Mouse (Mus musculus) heart, adult 18-20 months (tissue): Measurements from ENCODE around the gene Arf1. TPM values are rescaled to one million over a fixed set of nuclear protein-coding genes. Genes with fewer than 3 reads are reported as not detected.
A peak's percentile ranks its signal among the peaks of the same experiment; 100 is the strongest.

Experiments used
- DNase-seq, 2 experiments: peaks; one replicate each; pipeline ENCODE4 v3.0.0; 2021 to 2022; ENCODE audit warnings: mixed read lengths in 1 of 2
- total RNA-seq, 2 experiments: library from RNA; stranded (reverse); gene quantifications; 2 replicates each; pipeline ENCODE4 v1.2.3; 2021

Arf1 gene
- total RNA-seq, 2 experiments from 2014 or later, result 261 to 267 TPM

DNA sequence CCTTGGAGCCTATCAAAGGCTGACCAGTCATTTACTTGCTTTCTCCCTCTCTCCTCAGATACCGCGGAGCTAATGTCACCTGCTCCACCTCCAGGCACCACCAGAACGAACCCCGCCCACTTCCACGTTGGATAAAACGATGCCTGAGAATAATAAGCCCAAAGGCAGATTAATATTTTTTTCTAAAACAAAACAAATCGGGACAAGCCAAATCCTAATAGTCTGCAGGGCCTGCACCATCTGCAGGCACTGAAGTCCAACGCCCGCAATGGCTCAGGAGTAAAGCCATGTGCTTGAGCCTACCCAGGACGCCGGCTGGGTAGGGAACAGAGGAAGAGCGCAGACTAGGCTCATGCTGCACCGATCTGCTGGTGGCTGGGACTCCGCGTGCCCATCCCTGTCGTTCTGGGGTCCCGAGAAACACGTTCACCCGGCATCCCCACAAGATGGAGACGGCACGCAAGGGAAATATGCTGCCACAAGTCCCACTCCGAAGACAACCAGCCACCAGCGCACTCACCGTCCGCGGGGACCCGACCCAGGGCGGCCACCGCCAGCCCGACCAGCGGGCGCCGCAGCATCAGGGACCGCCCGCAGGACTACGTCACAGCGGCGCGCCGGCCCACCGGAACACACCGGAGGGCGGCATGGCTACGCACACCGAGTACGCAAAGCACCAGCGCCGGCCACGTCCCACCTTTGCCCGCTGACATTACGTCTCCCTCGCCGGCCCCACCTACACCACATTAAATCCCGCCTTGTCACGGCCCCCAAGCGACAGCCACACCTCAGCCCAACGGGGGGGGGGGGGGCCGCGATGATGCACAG lies 36.6 kb downstream of the Arf1 start:
- DNase-seq, result peak; percentile 91 to 95

- DNase-seq, result no peak
These were observed 40.4 kb downstream of the Arf1 start for GRCm38 (mm10) chr11:59187706-59188105.

DNA sequence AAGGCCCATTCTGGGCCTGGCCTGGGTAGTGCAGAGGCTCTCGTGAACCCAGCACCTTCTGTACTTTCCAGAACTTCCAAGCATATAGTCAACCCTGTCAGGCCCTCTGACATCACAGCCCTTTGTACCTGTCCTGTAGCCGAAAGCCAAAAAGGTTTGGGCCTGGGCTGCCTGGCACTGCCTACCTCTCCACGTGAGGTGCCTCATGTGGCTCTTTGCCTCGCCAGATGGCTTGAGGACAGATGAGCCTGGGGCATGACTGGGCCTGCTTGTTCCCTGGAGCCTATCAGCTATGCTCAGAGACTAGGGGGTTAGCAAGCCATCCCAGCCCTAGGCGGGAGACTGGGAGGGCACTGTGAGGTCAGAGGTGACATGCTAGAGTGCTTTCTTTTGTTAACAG lies 42.6 kb downstream of the Arf1 start:
- peak; percentile 44 to 55 for DNase-seq

DNA sequence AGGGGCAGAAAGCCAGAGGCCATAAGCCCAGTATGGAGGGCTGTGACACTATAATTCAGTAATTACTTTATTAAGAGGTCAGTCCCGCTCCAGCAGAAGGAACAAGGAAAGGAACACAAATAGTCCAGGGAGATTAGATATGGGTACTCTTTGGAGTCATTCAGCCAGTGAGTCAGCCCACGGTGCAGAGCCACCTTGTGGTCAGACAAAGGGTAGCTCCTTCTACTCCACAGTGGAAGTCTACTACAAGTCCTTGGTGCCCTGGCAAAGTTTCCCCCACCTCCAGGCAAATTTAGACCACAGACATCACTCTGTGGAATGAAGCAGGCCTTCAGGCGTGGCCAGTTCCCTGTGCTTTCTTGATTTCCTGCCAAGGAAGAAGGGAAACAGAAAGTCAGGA lies 44.2 kb downstream of the Arf1 start:
- peak; percentile 82 to 83 for DNase-seq

- DNase-seq, result peak; percentile 83 to 85
These were observed 45.2 kb downstream of the Arf1 start, which contains the start of gene Gjc2 for GRCm38 (mm10) chr11:59182864-59183331. TSS of gene Gjc2 (minus strand) at chr11:59183213.

GRCm38 (mm10) chr11:59176921-59177320 lies 51.1 kb downstream of the Arf1 start:
- DNase-seq, result no peak

GRCm38 (mm10) chr11:59176475-59176874 lies 51.6 kb downstream of the Arf1 start:
- DNase-seq, result no peak

- DNase-seq, result no peak
These were observed 53.8 kb downstream of the Arf1 start for GRCm38 (mm10) chr11:59174189-59174838.

GRCm38 (mm10) chr11:59170549-59170948 lies 57.5 kb downstream of the Arf1 start:
- no peak for DNase-seq

DNA sequence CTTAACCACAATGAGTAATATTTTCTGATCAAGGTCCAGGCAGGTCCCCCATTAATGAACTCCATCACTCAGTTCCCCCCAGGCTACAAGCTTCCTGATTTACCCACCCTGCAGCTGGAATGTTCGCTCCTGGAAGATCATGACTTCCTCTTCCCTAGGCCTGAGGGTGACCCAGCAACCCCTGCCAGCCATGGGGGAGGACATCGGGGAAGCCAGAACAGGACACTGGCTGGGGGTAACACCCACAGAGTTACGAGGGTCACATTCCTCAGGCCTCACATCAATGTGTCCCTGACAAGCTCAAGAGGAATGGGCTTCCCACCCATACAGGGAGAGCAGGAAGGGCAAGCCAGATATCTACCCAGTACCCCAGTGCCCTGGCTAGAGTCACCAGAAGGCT lies 58.3 kb downstream of the Arf1 start:
- no peak for DNase-seq

DNA sequence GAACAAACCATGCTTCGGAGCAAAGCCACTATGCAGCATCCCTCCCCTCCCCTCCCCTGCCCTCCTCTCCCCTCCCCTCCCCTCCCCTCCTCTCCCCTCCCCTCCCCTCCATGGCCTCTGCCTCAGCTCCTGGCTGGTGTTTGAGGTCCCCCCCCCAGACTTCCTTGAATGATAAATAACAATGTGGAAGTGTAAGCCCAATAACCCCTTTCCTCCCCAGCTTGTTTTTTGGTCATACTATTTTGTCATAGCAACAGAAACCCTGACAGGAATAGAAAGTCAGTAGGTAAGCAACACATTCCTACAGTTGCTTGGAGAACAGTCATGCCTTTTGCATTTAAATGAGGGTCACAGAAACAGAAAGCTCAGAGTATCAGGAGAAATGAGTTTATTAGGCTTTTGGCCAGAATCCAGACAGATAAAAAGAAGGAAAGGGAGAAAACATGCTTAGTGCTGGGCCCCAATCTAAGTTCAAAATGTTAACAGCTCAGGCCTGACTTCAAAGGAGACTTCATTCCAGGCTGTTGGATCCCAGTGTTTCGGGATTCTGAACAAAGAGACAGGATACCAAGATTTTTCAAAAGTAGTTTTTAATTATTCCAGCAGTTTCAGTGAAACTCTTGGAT lies 62.3 kb downstream of the Arf1 start:
- DNase-seq, result no peak

- peak in 1 of 2 experiments; percentile 25 for DNase-seq
These were observed 63.7 kb downstream of the Arf1 start for GRCm38 (mm10) chr11:59164384-59164783.

DNA sequence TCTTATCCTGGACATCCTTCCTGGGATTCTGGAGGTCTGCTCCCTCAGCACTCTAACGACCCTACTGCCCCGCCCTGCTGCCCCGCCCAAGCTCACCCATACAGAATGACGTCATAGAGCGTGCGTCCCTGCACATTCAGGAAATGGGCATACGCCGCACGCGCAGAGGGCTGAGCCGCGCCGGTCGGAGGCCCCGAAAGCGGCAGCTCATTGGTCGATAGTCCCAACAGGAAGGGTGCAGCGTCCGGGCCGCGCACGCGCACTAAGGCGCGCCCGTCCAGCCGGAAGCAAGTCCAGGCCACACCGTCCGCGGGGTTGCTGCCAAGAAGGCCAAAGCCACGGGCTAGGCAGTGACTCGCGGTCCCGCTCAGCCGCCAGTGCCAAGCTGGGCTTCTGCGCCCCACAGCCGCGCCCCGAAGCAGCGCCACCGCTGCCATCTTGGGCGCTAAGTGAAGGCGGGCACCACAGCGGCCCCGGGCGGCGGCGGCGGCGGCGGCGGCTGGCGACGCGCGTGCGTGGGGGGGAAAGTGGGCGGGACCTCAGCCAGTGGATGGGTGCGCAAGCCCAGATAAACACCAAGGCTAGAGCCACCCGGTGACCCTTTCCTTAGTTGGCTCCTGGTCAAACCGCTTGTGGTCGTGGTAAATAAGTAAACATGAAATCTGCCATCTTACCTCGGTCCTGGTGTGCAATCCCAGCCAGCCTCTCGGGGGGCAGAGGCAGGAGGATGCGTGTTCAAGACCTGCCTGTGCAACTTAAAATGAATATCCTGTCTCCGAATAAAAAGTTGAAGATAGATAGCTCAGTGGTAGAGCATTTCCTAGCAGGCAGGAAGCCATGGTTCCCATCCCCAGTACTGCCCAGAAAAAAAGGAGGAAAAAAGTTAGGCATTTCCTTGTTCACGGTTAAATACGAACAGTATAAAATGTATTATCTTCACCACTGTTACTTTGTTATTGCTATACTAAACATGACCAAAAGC lies 64.5 kb downstream of the Arf1 start, which contains the start of gene Iba57:
TSS of gene Iba57 (minus strand) at position 485 of the 982 bp plus-strand sequence.
- DNase-seq, result peak; percentile 97 to 99

DNA sequence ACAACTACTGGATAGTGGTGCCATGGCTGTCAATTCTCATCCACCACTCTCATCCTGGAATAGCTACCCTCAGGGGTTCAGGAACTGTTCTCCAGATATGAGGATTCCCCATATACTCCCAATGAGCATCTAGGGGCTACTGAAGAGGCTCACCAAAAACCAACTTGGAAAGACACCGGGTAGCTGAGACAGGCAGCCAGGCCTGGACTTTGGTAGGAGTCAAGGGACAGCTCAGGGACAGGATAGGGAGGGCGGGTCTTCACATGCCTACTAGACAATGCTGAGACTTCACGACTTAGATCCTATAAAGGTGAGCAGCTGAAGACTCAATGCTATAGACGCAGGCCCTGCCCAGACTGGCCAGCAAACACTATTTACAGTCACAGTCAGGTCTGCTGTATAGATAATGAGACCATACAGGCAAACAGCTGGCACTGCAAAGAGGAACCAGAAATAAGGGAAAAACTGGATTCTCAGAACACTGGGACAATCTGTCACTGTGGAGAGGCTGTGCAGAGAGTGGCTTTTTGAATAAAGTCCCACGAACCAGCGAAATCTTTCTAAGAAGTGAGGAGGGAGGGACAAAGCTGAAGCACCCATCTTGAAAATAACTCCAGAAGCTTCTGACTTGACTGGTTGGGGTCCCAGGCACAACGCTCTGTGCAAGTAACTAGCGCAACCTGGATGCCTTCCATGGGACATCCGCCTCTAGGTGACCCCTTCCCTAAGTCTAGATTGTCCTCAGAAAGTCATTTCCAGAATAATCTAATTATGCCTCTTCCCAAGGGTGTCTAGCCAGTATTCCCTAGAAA lies 65.4 kb downstream of the Arf1 start:
- no peak for DNase-seq

Other genes with a start within 250 kb of the Arf1 start
- gene Obscn, start 91.9 kb downstream of the Arf1 start, total RNA-seq, result 100 to 1,000 TPM; 753 to 782 TPM
- 10 to 100 TPM; 17.6 to 19.6 TPM for gene Iba57, start 64.5 kb downstream of the Arf1 start, total RNA-seq
- under 1 TPM; 0.54 to 0.77 TPM for gene Gjc2, start 45.1 kb downstream of the Arf1 start, total RNA-seq
- gene Guk1, start 36.1 kb downstream of the Arf1 start, total RNA-seq, result 100 to 1,000 TPM; 108 to 133 TPM
- 100 to 1,000 TPM; 122 to 133 TPM for gene Mrpl55, start 25.8 kb downstream of the Arf1 start, total RNA-seq
- gene 2310033P09Rik, start 19.9 kb downstream of the Arf1 start, total RNA-seq, result 10 to 100 TPM in 1 of 2 experiments, 1 to 10 TPM in 1; 9.9 to 11.8 TPM
- not detected for gene Wnt3a, start 62.5 kb upstream of the Arf1 start, total RNA-seq
- gene Wnt9a, start 78.7 kb upstream of the Arf1 start, total RNA-seq, result 1 to 10 TPM; 3.8 to 4.2 TPM
- not detected for gene Prss38, start 147.4 kb upstream of the Arf1 start, total RNA-seq
- 10 to 100 TPM; 11.1 to 12.0 TPM for gene Jmjd4, start 221.8 kb upstream of the Arf1 start, total RNA-seq
- 10 to 100 TPM; 39.1 to 43.4 TPM for gene Snap47, start 222.9 kb upstream of the Arf1 start, total RNA-seq
- 1 to 10 TPM; 2.5 to 3.2 TPM for gene Zfp867, start 244.2 kb upstream of the Arf1 start, total RNA-seq